Mouse (Mus musculus) hindbrain, embryonic 13.5 days (tissue): ENCODE results near the gene Zfp386. TPM values are rescaled to one million over a fixed set of nuclear protein-coding genes. Genes with fewer than 3 reads are reported as not detected.

ENCODE experiments used
- ATAC-seq: fragments of 200-750 bp; cut with Nextera tagmentation; 2 replicates; pipeline ENCODE4 v1.8.0; 2017; ENCODE audit warnings: moderate TSS enrichment; ENCODE audit not compliant: low FRiP score
- H3K27ac ChIP-seq: fragments of 300-500 bp; sonication (generic); 2 replicates; pipeline ENCODE4 v1.5.1; 2015; ENCODE audit warnings: inconsistent platforms, mild to moderate bottlenecking, moderate library complexity
- H3K27me3 ChIP-seq: fragments of 300-500 bp; sonication (generic); 2 replicates; pipeline ENCODE4 v1.6.1; 2015; ENCODE audit warnings: mild to moderate bottlenecking, inconsistent platforms
- H3K36me3 ChIP-seq: fragments of 300-500 bp; sonication (generic); 2 replicates; pipeline ENCODE4 v1.6.1; 2015; ENCODE audit warnings: mild to moderate bottlenecking, inconsistent platforms
- H3K4me1 ChIP-seq: fragments of 300-500 bp; sonication (generic); replicated peaks from 2 replicates; pipeline ENCODE4 v1.6.1; 2015; ENCODE audit warnings: inconsistent platforms
- H3K4me2 ChIP-seq: fragments of 300-500 bp; sonication (generic); 2 replicates; pipeline ENCODE4 v1.6.1; 2015; ENCODE audit warnings: inconsistent platforms, mild to moderate bottlenecking, moderate library complexity
- H3K4me3 ChIP-seq: fragments of 300-500 bp; sonication (generic); 2 replicates; pipeline ENCODE4 v1.5.1; 2015; ENCODE audit warnings: mild to moderate bottlenecking, inconsistent platforms
- H3K9ac ChIP-seq: fragments of 300-500 bp; sonication (generic); 2 replicates; pipeline ENCODE4 v1.6.1; 2015; ENCODE audit warnings: mild to moderate bottlenecking, inconsistent platforms
- H3K9me3 ChIP-seq: fragments of 300-500 bp; sonication (generic); 2 replicates; pipeline ENCODE4 v1.6.1; 2016; ENCODE audit warnings: inconsistent platforms
- WGBS: fragments of 180-500 bp; shearing (Covaris S2); methylation state at CpG from one replicate; pipeline ENCODE4 v1.1.7; 2015; 5-methylcytosine and 5-hydroxymethylcytosine counted together
- polyA plus RNA-seq: library from polyadenylated mRNA; unstranded; fragments of >200 nt; fragmentation: Nextera tagmentation; extraction: Ambion mirVana; gene quantifications from 2 replicates; pipeline ENCODE4 v1.2.1, GENCODE M21; 2015

Gene Zfp386
- polyA plus RNA-seq, 1 experiment from 2014 or later = 56.0 TPM

- WGBS = 81% methylated on average over 3 of the region's 3 CpGs
- Histone ChIP-seq H3K9ac (no peak overlapping the region), H3K27me3 (no peaks in the 10 kb centered on the region), H3K4me3 (no peak overlapping the region), H3K36me3 (no peaks in the 10 kb centered on the region), H3K27ac (no peak overlapping the region), H3K4me1 (no peaks in the 10 kb centered on the region), H3K4me2 (no peak overlapping the region), H3K9me3 (no peaks in the 10 kb centered on the region)
- no peak for ATAC-seq
These were observed 48.9 kb downstream of the Zfp386 start for GRCm38 (mm10) chr12:116096361-116096904.

- no peak overlapping the region for H3K4me2 ChIP-seq
- ATAC-seq = no peak
- H3K9ac ChIP-seq = no peak overlapping the region
- no peaks in the 10 kb centered on the region for H3K4me1 ChIP-seq
- WGBS = 95% methylated on average over 8 of the region's 8 CpGs
- H3K36me3 ChIP-seq = no peaks in the 10 kb centered on the region
- H3K4me3 ChIP-seq = no peak overlapping the region
- H3K27ac ChIP-seq = no peak overlapping the region
- H3K9me3 ChIP-seq = no peaks in the 10 kb centered on the region
- H3K27me3 ChIP-seq = no peaks in the 10 kb centered on the region
These were observed 49.6 kb downstream of the Zfp386 start for GRCm38 (mm10) chr12:116097166-116097565.

GRCm38 (mm10) chr12:116101945-116102344 lies 54.4 kb downstream of the Zfp386 start:
- Histone ChIP-seq H3K4me2 (no peak overlapping the region), H3K4me1 (no peaks in the 10 kb centered on the region), H3K27ac (no peak overlapping the region), H3K9me3 (no peaks in the 10 kb centered on the region), H3K9ac (no peak overlapping the region), H3K36me3 (no peaks in the 10 kb centered on the region), H3K27me3 (no peaks in the 10 kb centered on the region), H3K4me3 (no peak overlapping the region)
- WGBS = 95% methylated on average over 2 of the region's 2 CpGs
- no peak for ATAC-seq

- Histone ChIP-seq H3K36me3 (no peaks in the 10 kb centered on the region), H3K27ac (no peak overlapping the region), H3K4me2 (no peak overlapping the region), H3K27me3 (no peaks in the 10 kb centered on the region), H3K9ac (no peak overlapping the region), H3K9me3 (peaks cover 16% of the 10 kb centered on the region), H3K4me1 (no peaks in the 10 kb centered on the region), H3K4me3 (no peak overlapping the region)
- 87% methylated on average over 9 of the region's 9 CpGs for WGBS
- ATAC-seq = no peak
These were observed 62.2 kb downstream of the Zfp386 start for GRCm38 (mm10) chr12:116109451-116110353.

GRCm38 (mm10) chr12:116111007-116111694 lies 63.6 kb downstream of the Zfp386 start:
- 86% methylated on average over 7 of the region's 7 CpGs for WGBS
- no peak for ATAC-seq
- H3K27ac ChIP-seq = no peak overlapping the region

More at GRCm38 (mm10) chr12:116111007-116111694, 63.6 kb downstream of the Zfp386 start:
- Histone ChIP-seq H3K9ac (no peak overlapping the region), H3K36me3 (no peaks in the 10 kb centered on the region), H3K4me1 (no peaks in the 10 kb centered on the region), H3K9me3 (peaks cover 16% of the 10 kb centered on the region), H3K27me3 (no peaks in the 10 kb centered on the region), H3K4me2 (no peak overlapping the region), H3K4me3 (no peak overlapping the region)

Other genes starting within 250 kb of the Zfp386 start
- gene Vipr2, start 30.0 kb downstream of the Zfp386 start, polyA plus RNA-seq = 0.51 and 0.53 TPM in 2 replicates
- 22.8 and 23.7 TPM in 2 replicates for gene Wdr60, start 215.3 kb downstream of the Zfp386 start, polyA plus RNA-seq
- gene Gm11027, start 227.7 kb downstream of the Zfp386 start, polyA plus RNA-seq = not detected in 2 replicates
- gene Esyt2, start 233.5 kb downstream of the Zfp386 start, polyA plus RNA-seq = 11.7 and 11.9 TPM in 2 replicates